Mouse (Mus musculus): ENCODE measurements around the gene Ppp1r1c. TPM values are rescaled to one million over a fixed set of nuclear protein-coding genes. Genes with fewer than 3 reads are reported as not detected.

Gene Ppp1r1c
- not detected in 2 replicates for polyA plus RNA-seq (2015; fragmentation: Nextera tagmentation; extraction: Ambion mirVana)

- H3K27me3 ChIP-seq: no peaks in the 10 kb centered on the region
- no peak within 1 kb of the TSS for H3K4me2 ChIP-seq
- H3K4me1 ChIP-seq (replicated peaks): no peaks in the 10 kb centered on the region
- WGBS (ENCODE audit: insufficient replicate concordance): 80% methylated on average over 6 of the region's 6 CpGs
- no peak for DNase-seq
- ATAC-seq (ENCODE audit: low read depth): no peak
- H3K9ac ChIP-seq: no peak within 1 kb of the TSS
- H3K9me3 ChIP-seq (replicated peaks): no peaks in the 10 kb centered on the region
- no peaks in the 10 kb centered on the region for H3K36me3 ChIP-seq
- H3K27ac ChIP-seq: no peak within 1 kb of the TSS
- H3K4me3 ChIP-seq (replicated peaks): no peak within 1 kb of the TSS
These were observed at the start of gene Ppp1r1c for GRCm38 (mm10) chr2:79707575-79707974. TSS of gene Ppp1r1c (plus strand) at chr2:79707780.

- H3K4me3 ChIP-seq (replicated peaks): no peak overlapping the region
- ATAC-seq (ENCODE audit: low read depth) (no peak), DNase-seq (no peak)
- peaks cover 61% of the 10 kb centered on the region for H3K36me3 ChIP-seq
- no peaks in the 10 kb centered on the region for H3K9me3 ChIP-seq (replicated peaks)
- no peak overlapping the region for H3K27ac ChIP-seq
- H3K4me1 ChIP-seq (replicated peaks): no peaks in the 10 kb centered on the region
- H3K27me3 ChIP-seq: no peaks in the 10 kb centered on the region
- 84% methylated on average over 12 of the region's 12 CpGs for WGBS (ENCODE audit: insufficient replicate concordance)
- no peak overlapping the region for H3K4me2 ChIP-seq
- no peak overlapping the region for H3K9ac ChIP-seq
These were observed 47.0 kb upstream of the Ppp1r1c start for GRCm38 (mm10) chr2:79660417-79661185.

- ATAC-seq (ENCODE audit: low read depth): no peak
- Histone ChIP-seq H3K9me3 (replicated peaks) (no peaks in the 10 kb centered on the region), H3K9ac (no peak overlapping the region), H3K4me1 (replicated peaks) (no peaks in the 10 kb centered on the region), H3K4me3 (replicated peaks) (no peak overlapping the region), H3K27ac (no peak overlapping the region), H3K36me3 (peaks cover 57% of the 10 kb centered on the region), H3K4me2 (no peak overlapping the region), H3K27me3 (no peaks in the 10 kb centered on the region)
- 69% methylated on average over 7 of the region's 7 CpGs for WGBS (ENCODE audit: insufficient replicate concordance)
- DNase-seq: no peak
These were observed 46.0 kb upstream of the Ppp1r1c start for GRCm38 (mm10) chr2:79661486-79662104.

- no peak for ATAC-seq (ENCODE audit: low read depth)
- peaks cover 27% of the 10 kb centered on the region for H3K36me3 ChIP-seq
- 70% methylated on average over 3 of the region's 3 CpGs for WGBS (ENCODE audit: insufficient replicate concordance)
- H3K9me3 ChIP-seq (replicated peaks): no peaks in the 10 kb centered on the region
- H3K27me3 ChIP-seq: no peaks in the 10 kb centered on the region
- H3K4me1 ChIP-seq (replicated peaks): no peaks in the 10 kb centered on the region
- H3K4me3 ChIP-seq (replicated peaks): no peak overlapping the region
- H3K4me2 ChIP-seq: no peak overlapping the region
- no peak overlapping the region for H3K9ac ChIP-seq
- DNase-seq: no peak
- no peak overlapping the region for H3K27ac ChIP-seq
These were observed 42.9 kb upstream of the Ppp1r1c start for GRCm38 (mm10) chr2:79664532-79665286.

GRCm38 (mm10) chr2:79665492-79665891 is 42.1 kb upstream of the Ppp1r1c start:
- ATAC-seq (ENCODE audit: low read depth) (no peak), DNase-seq (no peak)
- H3K4me1 ChIP-seq (replicated peaks): no peaks in the 10 kb centered on the region
- H3K27me3 ChIP-seq: no peaks in the 10 kb centered on the region
- no peak overlapping the region for H3K4me3 ChIP-seq (replicated peaks)
- H3K9me3 ChIP-seq (replicated peaks): no peaks in the 10 kb centered on the region
- no peak overlapping the region for H3K4me2 ChIP-seq
- H3K36me3 ChIP-seq: peaks cover 22% of the 10 kb centered on the region
- H3K9ac ChIP-seq: no peak overlapping the region
- WGBS (ENCODE audit: insufficient replicate concordance): 66% methylated on average over 3 of the region's 3 CpGs
- H3K27ac ChIP-seq: no peak overlapping the region

- DNase-seq: no peak
- Histone ChIP-seq H3K9me3 (replicated peaks) (no peaks in the 10 kb centered on the region), H3K27me3 (no peaks in the 10 kb centered on the region), H3K4me3 (replicated peaks) (no peak overlapping the region), H3K9ac (no peak overlapping the region), H3K4me1 (replicated peaks) (no peaks in the 10 kb centered on the region), H3K27ac (no peak overlapping the region), H3K36me3 (no peaks in the 10 kb centered on the region; the same call in 1 of the 2 replicates), H3K4me2 (no peak overlapping the region)
- no peak for ATAC-seq (ENCODE audit: low read depth)
- 77% methylated on average over 3 of the region's 3 CpGs for WGBS (ENCODE audit: insufficient replicate concordance)
These were observed 32.3 kb upstream of the Ppp1r1c start for GRCm38 (mm10) chr2:79675266-79675665.

- Histone ChIP-seq H3K4me1 (replicated peaks) (no peaks in the 10 kb centered on the region), H3K27ac (no peak overlapping the region), H3K9me3 (replicated peaks) (no peaks in the 10 kb centered on the region), H3K4me3 (replicated peaks) (no peak overlapping the region), H3K36me3 (no peaks in the 10 kb centered on the region; the same call in 1 of the 2 replicates), H3K9ac (no peak overlapping the region), H3K4me2 (no peak overlapping the region), H3K27me3 (no peaks in the 10 kb centered on the region)
- WGBS (ENCODE audit: insufficient replicate concordance): 44% methylated on average over 1 of the region's 1 CpGs
- ATAC-seq (ENCODE audit: low read depth) (no peak), DNase-seq (no peak)
These were observed 29.8 kb upstream of the Ppp1r1c start for GRCm38 (mm10) chr2:79677663-79678257.

GRCm38 (mm10) chr2:79681672-79682071 is 25.9 kb upstream of the Ppp1r1c start:
- no peak for DNase-seq
- Histone ChIP-seq H3K27me3 (no peaks in the 10 kb centered on the region), H3K4me1 (replicated peaks) (no peaks in the 10 kb centered on the region), H3K27ac (no peak overlapping the region), H3K9me3 (replicated peaks) (no peaks in the 10 kb centered on the region), H3K4me2 (no peak overlapping the region), H3K4me3 (replicated peaks) (no peak overlapping the region), H3K9ac (no peak overlapping the region), H3K36me3 (no peaks in the 10 kb centered on the region)
- ATAC-seq (ENCODE audit: low read depth): no peak
- WGBS (ENCODE audit: insufficient replicate concordance): 66% methylated on average over 4 of the region's 4 CpGs

GRCm38 (mm10) chr2:79683258-79683657 is 24.3 kb upstream of the Ppp1r1c start:
- Histone ChIP-seq H3K27ac (no peak overlapping the region), H3K4me2 (no peak overlapping the region), H3K9me3 (replicated peaks) (no peaks in the 10 kb centered on the region), H3K4me3 (replicated peaks) (no peak overlapping the region), H3K9ac (no peak overlapping the region), H3K36me3 (no peaks in the 10 kb centered on the region), H3K4me1 (replicated peaks) (no peaks in the 10 kb centered on the region), H3K27me3 (no peaks in the 10 kb centered on the region)
- DNase-seq (no peak), ATAC-seq (ENCODE audit: low read depth) (no peak)
- WGBS (ENCODE audit: insufficient replicate concordance): 75% methylated on average over 4 of the region's 4 CpGs

- Histone ChIP-seq H3K4me2 (no peak overlapping the region), H3K4me3 (replicated peaks) (no peak overlapping the region), H3K27ac (no peak overlapping the region), H3K36me3 (no peaks in the 10 kb centered on the region), H3K27me3 (no peaks in the 10 kb centered on the region), H3K4me1 (replicated peaks) (no peaks in the 10 kb centered on the region), H3K9ac (no peak overlapping the region), H3K9me3 (replicated peaks) (no peaks in the 10 kb centered on the region)
- ATAC-seq (ENCODE audit: low read depth): no peak
- DNase-seq: no peak
- 24% methylated on average over 3 of the region's 3 CpGs for WGBS (ENCODE audit: insufficient replicate concordance)
These were observed 16.7 kb upstream of the Ppp1r1c start for GRCm38 (mm10) chr2:79690838-79691237.

- H3K4me1 ChIP-seq (replicated peaks): no peaks in the 10 kb centered on the region
- H3K4me3 ChIP-seq (replicated peaks): no peak overlapping the region
- 67% methylated on average over 4 of the region's 4 CpGs for WGBS (ENCODE audit: insufficient replicate concordance)
- H3K9me3 ChIP-seq (replicated peaks): no peaks in the 10 kb centered on the region
- ATAC-seq (ENCODE audit: low read depth): no peak
- DNase-seq: no peak
- no peak overlapping the region for H3K4me2 ChIP-seq
- no peak overlapping the region for H3K9ac ChIP-seq
- H3K27me3 ChIP-seq: no peaks in the 10 kb centered on the region
- H3K27ac ChIP-seq: no peak overlapping the region
- H3K36me3 ChIP-seq: no peaks in the 10 kb centered on the region
These were observed 12.4 kb upstream of the Ppp1r1c start for GRCm38 (mm10) chr2:79695190-79695589.

Data from liver, embryonic 13.5 days (tissue).